Mouse (Mus musculus) testis, adult 2 months (tissue): ENCODE data around the gene Bst2.

Experiments
- CTCF ChIP-seq: fragments of 200-500 bp; IDR thresholded peaks from 2 replicates; pipeline ENCODE4 v1.5.1; 2012; ENCODE audit warnings: low read depth, mild to moderate bottlenecking, inconsistent platforms, low read length, moderate library complexity; ENCODE audit not compliant: control insufficient read depth, insufficient read depth, insufficient replicate concordance
- POLR2A ChIP-seq: fragments of 200-500 bp; IDR thresholded peaks from 2 replicates; pipeline ENCODE4 v1.6.1; 2012; ENCODE audit warnings: low read depth, mild to moderate bottlenecking, inconsistent platforms, low read length, moderate library complexity; ENCODE audit not compliant: control insufficient read depth

DNA sequence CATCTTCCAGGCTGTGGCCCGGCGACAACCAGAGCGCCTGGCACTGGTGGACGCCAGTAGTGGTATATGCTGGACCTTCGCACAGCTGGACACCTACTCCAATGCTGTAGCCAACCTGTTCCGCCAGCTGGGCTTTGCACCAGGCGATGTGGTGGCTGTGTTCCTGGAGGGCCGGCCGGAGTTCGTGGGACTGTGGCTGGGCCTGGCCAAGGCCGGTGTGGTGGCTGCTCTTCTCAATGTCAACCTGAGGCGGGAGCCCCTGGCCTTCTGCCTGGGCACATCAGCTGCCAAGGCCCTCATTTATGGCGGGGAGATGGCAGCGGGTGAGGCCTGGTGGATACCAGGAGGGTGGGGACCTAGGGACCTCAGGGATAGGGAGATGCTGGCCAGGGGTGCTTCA, 42.2 kb upstream of the Bst2 start:
- TF ChIP-seq CTCF (no peak), POLR2A (no peak)
